In the genomic region with DNA sequence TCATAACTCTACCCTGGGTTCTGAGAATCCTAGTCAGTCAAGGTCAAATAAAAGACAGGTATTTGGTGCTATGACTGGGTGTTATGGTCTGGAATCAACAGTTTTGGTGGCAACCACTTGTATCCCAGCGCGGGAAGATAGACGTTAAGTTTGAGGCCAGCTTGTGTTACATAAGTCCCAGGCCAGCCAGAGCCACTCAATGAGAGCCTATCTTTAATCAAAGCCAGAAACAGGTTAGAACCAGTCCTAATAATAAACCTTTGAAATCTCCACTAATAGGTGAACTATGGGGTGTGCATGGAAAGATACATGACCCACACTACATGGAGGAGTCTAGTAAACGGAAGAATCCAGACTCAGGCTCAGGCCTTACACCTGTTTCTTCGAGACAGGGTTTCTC, we compare ENCODE assay signal across 8 mouse cellular contexts. TPM values are rescaled to one million over a fixed set of nuclear protein-coding genes. Genes with fewer than 3 reads are reported as not detected.
DNase-seq lines count a peak whose midpoint lies in the region; ATAC-seq and TF ChIP-seq lines count a peak whose summit lies in the region.

No protein-coding gene starts in this region.

- H3K27ac ChIP-seq in gastrocnemius, adult 2 months: peak overlapping the region; percentile 44; the same call in 1 of the 2 replicates
- H3K27ac ChIP-seq in liver, embryonic 13.5 days: no peak overlapping the region

- ATAC-seq in liver, embryonic 13.5 days (ENCODE audit: low read depth): peak; percentile 33

- WGBS in liver, embryonic 13.5 days (ENCODE audit: insufficient replicate concordance): 67% methylated on average over 5 of the region's 5 CpGs

- H3K36me3 ChIP-seq in liver, embryonic 13.5 days: peaks cover 25% of the 10 kb centered on the region

- DNase-seq in gastrocnemius, adult 2 months: no peak
- DNase-seq in gastrocnemius, adult 18-20 months (ENCODE audit: low spot score): no peak
- peak; percentile 12 for DNase-seq in thymus, postnatal 0 days (ENCODE audit: low spot score)
- DNase-seq in thymus, postnatal 10 days (ENCODE audit: low spot score in 2 of 2): no peak
- DNase-seq in liver, embryonic 13.5 days: no peak
- no peak for DNase-seq in embryo, embryonic 11 days
- DNase-seq in right cerebral cortex, postnatal 36 days (ENCODE audit: low spot score in 2 of 2): no peak
- no peak for DNase-seq in adrenal gland, postnatal 4 days (ENCODE audit: low spot score in 2 of 2)

- H3K9me3 ChIP-seq in liver, embryonic 13.5 days (replicated peaks): no peaks in the 10 kb centered on the region

- intact Hi-C loops in gastrocnemius, adult 2 months (cut with DNase I): no loop called here

- no peak overlapping the region for H3K9ac ChIP-seq in liver, embryonic 13.5 days

- peaks cover 20% of the 10 kb centered on the region for H3K4me1 ChIP-seq in liver, embryonic 13.5 days (replicated peaks)

- H3K4me2 ChIP-seq in liver, embryonic 13.5 days: peak overlapping the region; percentile 78

- H3K4me3 ChIP-seq in gastrocnemius, adult 2 months: peak overlapping the region; percentile 73
- H3K4me3 ChIP-seq in liver, embryonic 13.5 days (replicated peaks): peak overlapping the region; percentile 51

- no peak for TF ChIP-seq CTCF in gastrocnemius, adult 2 months (IDR thresholded peaks at IDR 0.05)

- H3K27me3 ChIP-seq in liver, embryonic 13.5 days: no peaks in the 10 kb centered on the region

RNA-seq across cellular contexts. Expression of gene Efcab12, which starts 0.5 kb away (rescaled TPM):
- total RNA-seq in gastrocnemius, adult 2 months (2021): not detected
- total RNA-seq in gastrocnemius, adult 18-20 months (2021): under 1 TPM in 1 of 2 experiments, not detected in 1; 0.14 TPM
- 0.20 and 0.33 TPM in 2 replicates for polyA plus RNA-seq in thymus, postnatal 0 days (2015; fragmentation: Nextera tagmentation; extraction: Ambion mirVana)
- polyA plus RNA-seq in liver, embryonic 13.5 days (2015; fragmentation: Nextera tagmentation; extraction: Ambion mirVana): 0.15 and 0.16 TPM in 2 replicates
- 1 to 10 TPM in 1 of 2 experiments, under 1 TPM in 1; 0.96 to 1.9 TPM for total RNA-seq in adrenal gland, postnatal 4 days (2021)

RNA-seq across cellular contexts. Expression of gene Mbd4, which starts 14.4 kb away (rescaled TPM):
- total RNA-seq in gastrocnemius, adult 2 months (2021): under 1 TPM; 0.75 to 0.77 TPM
- under 1 TPM; 0.83 to 0.94 TPM for total RNA-seq in gastrocnemius, adult 18-20 months (2021)
- polyA plus RNA-seq in thymus, postnatal 0 days (2015; fragmentation: Nextera tagmentation; extraction: Ambion mirVana): 18.7 and 20.8 TPM in 2 replicates
- 9.9 and 12.1 TPM in 2 replicates for polyA plus RNA-seq in liver, embryonic 13.5 days (2015; fragmentation: Nextera tagmentation; extraction: Ambion mirVana)
- total RNA-seq in adrenal gland, postnatal 4 days (2021): 1 to 10 TPM; 7.5 to 8.1 TPM

RNA-seq across cellular contexts. Expression of gene Ift122, which starts 14.5 kb away (rescaled TPM):
- 1 to 10 TPM; 4.9 to 5.1 TPM for total RNA-seq in gastrocnemius, adult 2 months (2021)
- total RNA-seq in gastrocnemius, adult 18-20 months (2021): 1 to 10 TPM; 3.9 to 4.2 TPM
- polyA plus RNA-seq in thymus, postnatal 0 days (2015; fragmentation: Nextera tagmentation; extraction: Ambion mirVana): 8.2 and 11.0 TPM in 2 replicates
- polyA plus RNA-seq in liver, embryonic 13.5 days (2015; fragmentation: Nextera tagmentation; extraction: Ambion mirVana): 2.9 and 3.0 TPM in 2 replicates
- 10 to 100 TPM; 23.5 to 25.6 TPM for total RNA-seq in adrenal gland, postnatal 4 days (2021)

RNA-seq across cellular contexts. Expression of gene Rpl32, which starts 30.2 kb away (rescaled TPM):
- 100 to 1,000 TPM; 562 to 624 TPM for total RNA-seq in gastrocnemius, adult 2 months (2021)
- total RNA-seq in gastrocnemius, adult 18-20 months (2021): 100 to 1,000 TPM; 568 to 577 TPM
- polyA plus RNA-seq in thymus, postnatal 0 days (2015; fragmentation: Nextera tagmentation; extraction: Ambion mirVana): 3,802 and 3,817 TPM in 2 replicates
- 1,700 and 1,736 TPM in 2 replicates for polyA plus RNA-seq in liver, embryonic 13.5 days (2015; fragmentation: Nextera tagmentation; extraction: Ambion mirVana)
- 1,000 to 10,000 TPM; 1,843 to 1,894 TPM for total RNA-seq in adrenal gland, postnatal 4 days (2021)

Comparison
In these comparisons a context has a peak if more than half of its experiments do, and no peak if none do; other contexts are left out.
1. RNA of gene Mbd4, which starts 14.4 kb away (total RNA-seq): 7.5 to 8.1 TPM in adrenal gland, postnatal 4 days; 0.83 to 0.94 TPM in gastrocnemius, adult 18-20 months and 0.75 to 0.77 TPM in gastrocnemius, adult 2 months; every median in the first group is over 4 times any median in the second.
2. RNA of gene Ift122, which starts 14.5 kb away (total RNA-seq): 23.5 to 25.6 TPM in adrenal gland, postnatal 4 days; 4.9 to 5.1 TPM in gastrocnemius, adult 2 months and 3.9 to 4.2 TPM in gastrocnemius, adult 18-20 months; every median in the first group is over 4 times any median in the second.